ENCODE assay signal across 38 mouse cellular contexts in the genomic region with DNA sequence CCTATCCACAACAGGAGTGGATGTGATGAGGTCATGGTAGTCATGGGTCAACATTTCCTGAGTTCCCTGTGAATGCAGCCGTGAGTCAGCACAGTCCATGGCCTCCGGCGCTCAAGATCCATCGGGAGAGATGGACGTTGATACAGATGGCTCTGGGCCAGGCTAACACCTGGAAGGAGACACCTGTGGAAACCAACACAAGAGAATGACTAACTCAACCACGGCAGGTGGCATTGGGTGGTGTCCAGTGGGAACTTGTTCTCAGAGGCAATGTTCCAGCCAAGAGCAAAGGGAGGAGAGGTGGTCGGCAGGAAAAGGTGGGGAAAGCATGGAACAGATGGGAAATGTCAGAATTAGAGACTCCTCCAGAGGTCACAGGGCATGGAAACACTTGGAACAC. TPM values are rescaled to one million over a fixed set of nuclear protein-coding genes. Genes with fewer than 3 reads are reported as not detected.
"Had no signal": no experiment of that assay in that cellular context is flagged by ENCODE, and none has a peak within 500 bp of the region (broad histone marks: within the 10 kb centered on the region; RNA-seq: fewer than 3 reads in every experiment).

No protein-coding gene starts in this region.

- H3K36me3 ChIP-seq: embryonic facial prominence, embryonic 10.5 days; embryonic facial prominence, embryonic 12.5 days; embryonic facial prominence, embryonic 13.5 days; embryonic facial prominence, embryonic 15.5 days; forebrain, embryonic 10.5 days; forebrain, embryonic 12.5 days; forebrain, embryonic 15.5 days had no signal

- H3K4me1 ChIP-seq: embryonic facial prominence, embryonic 10.5 days; embryonic facial prominence, embryonic 12.5 days; embryonic facial prominence, embryonic 13.5 days; embryonic facial prominence, embryonic 15.5 days; forebrain, embryonic 10.5 days; forebrain, embryonic 12.5 days; forebrain, embryonic 13.5 days; forebrain, embryonic 15.5 days had no signal

- H3K9me3 ChIP-seq: embryonic facial prominence, embryonic 10.5 days; embryonic facial prominence, embryonic 12.5 days; embryonic facial prominence, embryonic 13.5 days; embryonic facial prominence, embryonic 15.5 days; forebrain, embryonic 10.5 days; forebrain, embryonic 12.5 days; forebrain, embryonic 13.5 days; forebrain, embryonic 15.5 days had no signal

- H3K4me3 ChIP-seq: embryonic facial prominence, embryonic 10.5 days; embryonic facial prominence, embryonic 12.5 days; embryonic facial prominence, embryonic 13.5 days; embryonic facial prominence, embryonic 15.5 days; erythroblast, embryonic 14.5 days; forebrain, embryonic 10.5 days; forebrain, embryonic 12.5 days; forebrain, embryonic 13.5 days; forebrain, embryonic 15.5 days; gastrocnemius, adult 2 months; heart, adult 2 months had no signal

- H3K4me2 ChIP-seq: embryonic facial prominence, embryonic 12.5 days; embryonic facial prominence, embryonic 13.5 days; embryonic facial prominence, embryonic 15.5 days; forebrain, embryonic 12.5 days; forebrain, embryonic 13.5 days; forebrain, embryonic 15.5 days had no signal

- ATAC-seq: forebrain, embryonic 13.5 days; forebrain, embryonic 14.5 days; forebrain, embryonic 15.5 days; forebrain, embryonic 16.5 days; forebrain, postnatal 0 days had no signal

- H3K9ac ChIP-seq: embryonic facial prominence, embryonic 12.5 days; embryonic facial prominence, embryonic 13.5 days; embryonic facial prominence, embryonic 15.5 days; forebrain, embryonic 12.5 days; forebrain, embryonic 13.5 days; forebrain, embryonic 15.5 days; forebrain, postnatal 0 days had no signal

- H3K27ac ChIP-seq: embryonic facial prominence, embryonic 10.5 days; embryonic facial prominence, embryonic 12.5 days; embryonic facial prominence, embryonic 13.5 days; embryonic facial prominence, embryonic 15.5 days; forebrain, embryonic 10.5 days; forebrain, embryonic 12.5 days; forebrain, embryonic 13.5 days; forebrain, embryonic 15.5 days; gastrocnemius, adult 2 months; heart, adult 2 months had no signal

- H3K27me3 ChIP-seq: embryonic facial prominence, embryonic 12.5 days; embryonic facial prominence, embryonic 13.5 days; embryonic facial prominence, embryonic 15.5 days; forebrain, embryonic 12.5 days; forebrain, embryonic 13.5 days; forebrain, embryonic 15.5 days had no signal

- DNase-seq: cerebellum, adult 2 months; cerebellum, adult 8-10 months; cerebellum, adult 9-10 months; cerebellum, adult 9-11 months; cerebellum, postnatal 10 days; cerebellum, postnatal 14 days; cerebellum, postnatal 25 days; cerebellum, postnatal 36 days; embryo, embryonic 11 days; forebrain, postnatal 0 days; gastrocnemius, adult 2 months; gastrocnemius, postnatal 10 days; gastrocnemius, postnatal 14 days; gastrocnemius, postnatal 25 days; gastrocnemius, postnatal 36 days had no signal

RNA-seq across cellular contexts. Expression of gene Klk6, which starts 2.7 kb away (rescaled TPM):
- total RNA-seq: common myeloid progenitor, adult 5-6 weeks; forebrain, postnatal 0 days; gastrocnemius, adult 18-20 months; gastrocnemius, adult 2 months; gastrocnemius, adult 8-10 months; gastrocnemius, postnatal 10 days; gastrocnemius, postnatal 14 days; gastrocnemius, postnatal 25 days; gastrocnemius, postnatal 36 days; gastrocnemius, postnatal 4 days; granulocyte monocyte progenitor cell, adult 5-6 weeks; heart, adult 2 months; heart, adult 8-10 months had no signal
- polyA plus RNA-seq: embryonic facial prominence, embryonic 10.5 days; embryonic facial prominence, embryonic 11.5 days; embryonic facial prominence, embryonic 13.5 days; erythroblast, embryonic 14.5 days; forebrain, embryonic 10.5 days; forebrain, embryonic 11.5 days; forebrain, embryonic 12.5 days; forebrain, embryonic 13.5 days; forebrain, embryonic 14.5 days; forebrain, embryonic 15.5 days; forebrain, embryonic 16.5 days; forebrain, postnatal 0 days; gonadal fat pad, adult 2 months; heart, adult 2 months had no signal

RNA-seq across cellular contexts. Expression of gene Klk7, which starts 10.5 kb away (rescaled TPM):
- total RNA-seq: common myeloid progenitor, adult 5-6 weeks; forebrain, postnatal 0 days; gastrocnemius, adult 18-20 months; gastrocnemius, adult 2 months; gastrocnemius, adult 8-10 months; gastrocnemius, postnatal 10 days; gastrocnemius, postnatal 14 days; gastrocnemius, postnatal 25 days; gastrocnemius, postnatal 36 days; gastrocnemius, postnatal 4 days; granulocyte monocyte progenitor cell, adult 5-6 weeks; heart, adult 2 months; heart, adult 8-10 months had no signal
- polyA plus RNA-seq: cerebellum, adult 2 months; cortical plate, adult 2 months; embryonic facial prominence, embryonic 10.5 days; embryonic facial prominence, embryonic 11.5 days; embryonic facial prominence, embryonic 12.5 days; erythroblast, embryonic 14.5 days; forebrain, embryonic 10.5 days; forebrain, embryonic 11.5 days; forebrain, embryonic 12.5 days; forebrain, embryonic 13.5 days; forebrain, embryonic 14.5 days; forebrain, embryonic 15.5 days; forebrain, embryonic 16.5 days; frontal cortex, adult 2 months; gonadal fat pad, adult 2 months had no signal

RNA-seq across cellular contexts. Expression of gene Klk5, which starts 20.2 kb away (rescaled TPM):
- total RNA-seq: common myeloid progenitor, adult 5-6 weeks; forebrain, postnatal 0 days; gastrocnemius, adult 18-20 months; gastrocnemius, adult 2 months; gastrocnemius, adult 8-10 months; gastrocnemius, postnatal 10 days; gastrocnemius, postnatal 14 days; gastrocnemius, postnatal 25 days; gastrocnemius, postnatal 36 days; gastrocnemius, postnatal 4 days; granulocyte monocyte progenitor cell, adult 5-6 weeks; heart, adult 2 months; heart, adult 8-10 months had no signal
- polyA plus RNA-seq: cerebellum, adult 2 months; cortical plate, adult 2 months; embryonic facial prominence, embryonic 10.5 days; embryonic facial prominence, embryonic 11.5 days; embryonic facial prominence, embryonic 12.5 days; forebrain, embryonic 13.5 days; forebrain, embryonic 14.5 days; forebrain, embryonic 15.5 days; forebrain, embryonic 16.5 days; forebrain, postnatal 0 days; frontal cortex, adult 2 months; gonadal fat pad, adult 2 months; heart, adult 2 months had no signal

RNA-seq across cellular contexts. Expression of gene Klk9, which starts 29.9 kb away (rescaled TPM):
- total RNA-seq: common myeloid progenitor, adult 5-6 weeks; forebrain, postnatal 0 days; gastrocnemius, adult 18-20 months; gastrocnemius, adult 2 months; gastrocnemius, adult 8-10 months; gastrocnemius, postnatal 10 days; gastrocnemius, postnatal 14 days; gastrocnemius, postnatal 25 days; gastrocnemius, postnatal 36 days; gastrocnemius, postnatal 4 days; granulocyte monocyte progenitor cell, adult 5-6 weeks; heart, adult 2 months; heart, adult 8-10 months had no signal
- polyA plus RNA-seq: cortical plate, adult 2 months; embryonic facial prominence, embryonic 11.5 days; erythroblast, embryonic 14.5 days; forebrain, embryonic 10.5 days; forebrain, embryonic 11.5 days; forebrain, embryonic 12.5 days; forebrain, embryonic 13.5 days; forebrain, embryonic 14.5 days; forebrain, embryonic 15.5 days; forebrain, postnatal 0 days; frontal cortex, adult 2 months; gonadal fat pad, adult 2 months had no signal
